Mouse (Mus musculus) thymus, adult 2 months (tissue): ENCODE measurements around the gene Rflnb. TPM values are rescaled to one million over a fixed set of nuclear protein-coding genes. Genes with fewer than 3 reads are reported as not detected.

Experiments
- DNase-seq: peaks from one replicate; pipeline ENCODE4 v3.0.0; 2021
- H3K27ac ChIP-seq: fragments of 200-500 bp; 2 replicates; pipeline ENCODE4 v1.5.1; 2012; ENCODE audit warnings: low read length, control low read depth; ENCODE audit not compliant: control insufficient read depth, insufficient read depth
- H3K27me3 ChIP-seq: fragments of 200-500 bp; 2 replicates; pipeline ENCODE4 v1.6.1; 2012; ENCODE audit warnings: mild to moderate bottlenecking, low read length, moderate library complexity, mixed read lengths; ENCODE audit not compliant: control insufficient read depth, insufficient read depth
- H3K36me3 ChIP-seq: fragments of 200-500 bp; 2 replicates; pipeline ENCODE4 v1.6.1; 2012; ENCODE audit warnings: mild to moderate bottlenecking, low read length, moderate library complexity; ENCODE audit not compliant: control insufficient read depth, insufficient read depth
- H3K4me1 ChIP-seq: fragments of 200-500 bp; replicated peaks from 2 replicates; pipeline ENCODE4 v1.6.1; 2012; ENCODE audit warnings: low read length; ENCODE audit not compliant: control insufficient read depth, insufficient read depth
- H3K4me3 ChIP-seq: fragments of 200-500 bp; 2 replicates; pipeline ENCODE4 v1.5.1; 2012; ENCODE audit warnings: mild to moderate bottlenecking, low read length, control low read depth, moderate library complexity; ENCODE audit not compliant: control insufficient read depth, insufficient read depth
- CTCF ChIP-seq: fragments of 200-500 bp; IDR thresholded peaks from 2 replicates; pipeline ENCODE4 v1.5.1; 2012; ENCODE audit warnings: mild to moderate bottlenecking, control low read depth, low read length, moderate library complexity, borderline replicate concordance; ENCODE audit not compliant: control insufficient read depth, poor library complexity, insufficient read depth; ENCODE audit errors: extremely low read depth
- POLR2A ChIP-seq: fragments of 200-500 bp; IDR thresholded peaks from 2 replicates; pipeline ENCODE4 v1.6.1; 2012; ENCODE audit warnings: mild to moderate bottlenecking, low read length, control low read depth, moderate library complexity; ENCODE audit not compliant: control insufficient read depth, poor library complexity, insufficient read depth; ENCODE audit errors: extremely low read depth
- WGBS: fragments of 180-500 bp; shearing (Covaris S2); methylation state at CpG from one replicate; pipeline ENCODE4 v1.1.7; 2018; 5-methylcytosine and 5-hydroxymethylcytosine counted together
- polyA plus RNA-seq: library from polyadenylated mRNA; depleted of rRNA; stranded (reverse); fragments of >200 nt; gene quantifications from 2 replicates; pipeline ENCODE4 v1.2.3, GENCODE M21; 2012

The Rflnb gene
- polyA plus RNA-seq, 1 experiment = 8.9 TPM

DNA sequence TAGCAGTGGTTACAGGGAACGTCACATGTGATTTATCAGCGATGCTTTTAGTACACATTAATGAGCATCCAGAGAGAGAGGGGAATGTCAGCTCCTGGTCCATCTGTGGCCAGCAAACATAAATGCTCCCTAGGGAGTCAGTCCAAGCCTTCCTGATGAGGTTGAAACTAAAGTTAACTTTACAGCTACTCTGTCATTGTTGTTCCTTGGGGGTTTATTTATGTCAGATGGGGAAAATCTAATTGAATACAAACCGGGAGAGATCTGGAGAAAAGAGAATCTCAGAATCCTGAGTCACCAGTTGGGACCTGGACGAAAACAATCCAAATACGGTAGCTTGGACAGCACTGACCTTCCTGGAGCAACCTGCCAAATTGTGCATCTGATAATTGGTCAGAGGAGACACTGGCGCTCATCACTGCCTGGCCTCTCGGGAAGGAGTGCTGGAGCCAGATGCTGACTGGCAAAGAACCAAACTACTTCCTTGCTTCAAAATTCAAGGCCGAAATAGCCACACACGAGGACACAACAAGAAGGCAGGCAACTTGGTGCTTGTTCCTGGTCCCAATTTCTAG is 38.0 kb upstream of the Rflnb start:
- DNase-seq = no peak
- Histone ChIP-seq H3K27me3 (no peaks in the 10 kb centered on the region), H3K4me1 (no peaks in the 10 kb centered on the region), H3K27ac (no peak overlapping the region), H3K36me3 (no peaks in the 10 kb centered on the region), H3K4me3 (no peak overlapping the region)
- TF ChIP-seq CTCF (no peak), POLR2A (no peak)
- 92% methylated on average over 9 of the region's 9 CpGs for WGBS

DNA sequence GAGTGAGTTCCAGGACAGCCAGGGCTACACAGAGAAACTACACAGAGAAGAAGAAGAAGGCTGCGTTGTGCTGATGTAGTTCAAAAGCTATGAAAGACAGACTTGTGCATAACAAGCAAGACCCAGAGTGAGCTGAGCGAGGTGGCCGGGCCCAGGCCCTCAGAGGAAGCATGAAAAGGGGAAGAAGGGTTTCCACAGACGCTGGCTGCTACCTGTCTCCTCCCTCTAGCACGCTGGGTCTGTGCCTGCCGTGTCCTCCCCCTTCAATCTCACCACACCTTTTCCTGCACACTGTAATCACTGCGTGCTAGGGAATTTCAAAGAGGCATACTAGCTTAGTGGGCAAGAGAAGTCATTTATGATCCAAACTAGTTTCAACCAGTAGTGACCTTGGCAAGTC is 36.8 kb upstream of the Rflnb start:
- Histone ChIP-seq H3K4me3 (no peak overlapping the region), H3K27me3 (no peaks in the 10 kb centered on the region), H3K27ac (no peak overlapping the region), H3K36me3 (no peaks in the 10 kb centered on the region), H3K4me1 (no peaks in the 10 kb centered on the region)
- WGBS = 27% methylated on average over 7 of the region's 7 CpGs
- no peak for DNase-seq
- TF ChIP-seq CTCF (no peak), POLR2A (no peak)

DNA sequence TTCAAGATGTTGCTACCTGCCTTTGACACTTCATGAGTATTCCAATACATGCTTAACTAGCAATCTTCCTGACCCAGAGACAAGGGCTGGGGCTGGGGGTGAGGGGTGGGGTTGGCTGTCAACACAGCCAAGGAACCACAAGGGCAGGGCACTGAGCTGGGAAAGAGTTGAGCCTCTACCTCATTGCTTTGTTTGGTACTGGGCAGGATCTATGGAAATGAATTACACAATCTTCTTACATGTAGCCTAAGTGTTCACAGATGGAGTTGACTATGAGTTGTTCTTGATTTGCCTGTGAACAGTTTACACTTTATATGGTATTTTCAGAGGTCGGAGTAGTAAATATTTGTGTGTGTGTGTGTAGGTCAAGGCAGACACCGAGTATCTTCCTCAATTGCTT is 33.3 kb upstream of the Rflnb start:
- Histone ChIP-seq H3K36me3 (no peaks in the 10 kb centered on the region), H3K27ac (no peak overlapping the region), H3K4me3 (no peak overlapping the region), H3K27me3 (no peaks in the 10 kb centered on the region), H3K4me1 (no peaks in the 10 kb centered on the region)
- DNase-seq = no peak
- WGBS = 98% methylated on average over 2 of the region's 2 CpGs
- no peak for TF ChIP-seq CTCF
- no peak for TF ChIP-seq POLR2A

DNA sequence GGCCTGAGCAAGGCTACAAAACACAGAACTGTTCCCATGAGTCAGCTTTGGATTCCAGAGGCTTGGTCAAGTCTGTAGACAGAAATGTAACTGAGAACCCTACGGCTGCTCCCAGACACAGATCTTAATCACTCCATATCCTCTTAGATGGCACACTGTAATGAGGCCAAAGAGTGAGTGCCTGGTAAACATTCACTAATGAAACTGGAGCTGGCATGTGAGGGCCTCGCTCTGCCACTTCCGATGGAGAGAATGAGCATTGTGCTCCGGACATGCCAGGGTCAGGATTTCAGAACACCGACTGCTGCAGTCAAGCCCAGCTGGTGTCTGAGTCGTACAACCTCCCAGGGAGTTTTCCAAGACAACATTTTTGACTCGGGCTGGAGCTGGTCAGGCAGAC is 32.4 kb upstream of the Rflnb start:
- Histone ChIP-seq H3K27me3 (no peaks in the 10 kb centered on the region), H3K4me3 (no peak overlapping the region), H3K4me1 (no peaks in the 10 kb centered on the region), H3K36me3 (no peaks in the 10 kb centered on the region), H3K27ac (no peak overlapping the region)
- 92% methylated on average over 7 of the region's 7 CpGs for WGBS
- no peak for DNase-seq
- TF ChIP-seq CTCF (no peak), POLR2A (no peak)

DNA sequence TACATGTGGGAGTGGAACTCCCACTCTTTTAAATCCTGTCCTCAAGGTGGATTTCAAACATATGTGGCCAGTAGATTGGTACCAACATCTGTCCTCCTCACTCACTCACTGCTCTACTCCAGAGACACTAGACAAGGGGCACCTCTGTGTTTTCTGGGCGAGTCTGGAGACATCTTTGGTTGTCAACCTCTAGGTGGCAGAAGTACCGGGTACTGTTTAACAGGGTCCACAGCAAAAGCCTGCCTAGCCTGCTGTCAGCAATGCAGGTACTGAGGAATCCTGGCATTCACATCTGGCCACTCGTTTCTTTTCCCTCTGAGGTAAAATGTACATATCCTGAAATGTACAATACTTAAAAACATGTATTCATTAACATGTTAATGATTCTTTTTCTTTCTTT is 28.9 kb upstream of the Rflnb start:
- WGBS = 48% methylated on average over 3 of the region's 3 CpGs
- no peaks in the 10 kb centered on the region for H3K27me3 ChIP-seq
- peak; percentile 7 for DNase-seq

DNA sequence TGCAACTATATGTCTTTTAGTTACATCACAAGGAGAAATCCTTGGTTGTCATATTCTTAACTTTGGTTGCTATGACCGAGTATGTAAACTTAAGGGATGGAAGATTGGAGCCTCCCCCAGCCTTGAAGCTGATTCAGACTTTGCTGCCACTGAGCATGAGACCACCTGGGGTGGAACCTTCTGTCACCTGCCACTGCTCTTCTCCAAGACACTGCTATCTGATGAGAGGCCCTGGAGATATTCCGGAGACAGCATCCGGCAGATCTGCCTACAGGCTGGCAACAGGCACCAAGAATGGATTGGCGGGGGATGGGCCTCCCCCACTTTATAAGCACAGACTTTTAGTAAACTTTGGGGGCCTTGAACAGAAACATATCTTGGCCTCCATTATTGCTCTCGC is 24.9 kb upstream of the Rflnb start:
- DNase-seq = no peak
- H3K36me3 ChIP-seq = no peaks in the 10 kb centered on the region
- no peak overlapping the region for H3K4me3 ChIP-seq
- WGBS = 98% methylated on average over 5 of the region's 5 CpGs
- no peak overlapping the region for H3K27ac ChIP-seq
- no peak for TF ChIP-seq CTCF
- TF ChIP-seq POLR2A = no peak
- H3K4me1 ChIP-seq = no peaks in the 10 kb centered on the region
- H3K27me3 ChIP-seq = no peaks in the 10 kb centered on the region

More for the DNA sequence above, 28.9 kb upstream of the Rflnb start:
- no peaks in the 10 kb centered on the region for H3K4me1 ChIP-seq
- TF ChIP-seq POLR2A = no peak
- no peak for TF ChIP-seq CTCF
- no peaks in the 10 kb centered on the region for H3K36me3 ChIP-seq
- no peak overlapping the region for H3K27ac ChIP-seq
- no peak overlapping the region for H3K4me3 ChIP-seq
